Mouse (Mus musculus) liver, embryonic 11.5 days (tissue): Measurements from ENCODE around the gene Nexmif. TPM values are rescaled to one million over a fixed set of nuclear protein-coding genes. Genes with fewer than 3 reads are reported as not detected.
"Not testable (repeated sequence)": the region's sequence is repeated elsewhere in the genome, so short reads cannot be mapped to it uniquely, and the experiment has no call there.

Source experiments
- ATAC-seq: fragments of 200-750 bp; cut with Nextera tagmentation; replicated peaks from 2 replicates; pipeline ENCODE4 v1.8.0; 2017; ENCODE audit warnings: moderate number of reproducible peaks, mild to moderate bottlenecking, moderate TSS enrichment, moderate library complexity; ENCODE audit not compliant: low FRiP score
- DNase-seq: peaks from one replicate; pipeline ENCODE4 v3.0.0-alpha.2; 2017; ENCODE audit warnings: low spot score
- H3K27ac ChIP-seq: fragments of 300-500 bp; sonication (generic); 2 replicates; pipeline ENCODE4 v1.5.1; 2014; ENCODE audit warnings: mild to moderate bottlenecking, low read depth, low read length, control low read depth
- H3K27me3 ChIP-seq: fragments of 300-500 bp; sonication (generic); replicated peaks from 2 replicates; pipeline ENCODE4 v1.6.1; 2014; ENCODE audit warnings: low read length, mixed read lengths; ENCODE audit not compliant: control insufficient read depth, insufficient read depth
- H3K36me3 ChIP-seq: fragments of 300-500 bp; sonication (generic); 2 replicates; pipeline ENCODE4 v1.6.1; 2014; ENCODE audit warnings: mild to moderate bottlenecking, low read length, moderate library complexity, mixed read lengths; ENCODE audit not compliant: control insufficient read depth, insufficient read depth
- H3K4me1 ChIP-seq: fragments of 300-500 bp; sonication (generic); replicated peaks from 2 replicates; pipeline ENCODE4 v1.6.1; 2014; ENCODE audit warnings: low read length, mixed read lengths; ENCODE audit not compliant: control insufficient read depth, insufficient read depth
- H3K4me2 ChIP-seq: fragments of 300-500 bp; sonication (generic); 2 replicates; pipeline ENCODE4 v1.6.1; 2014; ENCODE audit warnings: mild to moderate bottlenecking, control low read depth, moderate library complexity
- H3K4me3 ChIP-seq: fragments of 300-500 bp; sonication (generic); 2 replicates; pipeline ENCODE4 v1.5.1; 2014; ENCODE audit warnings: low read depth, low read length, control low read depth
- H3K9ac ChIP-seq: fragments of 300-500 bp; sonication (generic); 2 replicates; pipeline ENCODE4 v1.6.1; 2014; ENCODE audit warnings: low read depth, low read length, control low read depth
- H3K9me3 ChIP-seq: fragments of 300-500 bp; sonication (generic); 2 replicates; pipeline ENCODE4 v1.6.1; 2016; ENCODE audit warnings: low read length, inconsistent platforms, mixed read lengths; ENCODE audit not compliant: control insufficient read depth
- WGBS: fragments of 180-500 bp; shearing (Covaris S2); extraction: QIAGEN DNeasy Blood & Tissue Kit; methylation state at CpG from one replicate; pipeline ENCODE4 v1.1.7; 2014; 5-methylcytosine and 5-hydroxymethylcytosine counted together
- microRNA counts: library from miRNA; unstranded; fragments of <30 nt; microRNA quantifications from one replicate; lab custom pipeline; 2015
- microRNA-seq: library from miRNA; unstranded; fragments of <30 nt; microRNA quantifications from one replicate; pipeline ENCODE4, GENCODE M21; 2017; ENCODE audit warnings: borderline number of aligned reads
- polyA plus RNA-seq: library from polyadenylated mRNA; unstranded; fragments of >200 nt; fragmentation: Nextera tagmentation; extraction: Ambion mirVana; gene quantifications from 2 replicates; pipeline ENCODE4 v1.2.1, GENCODE M21; 2014

Gene Nexmif
- polyA plus RNA-seq, 1 experiment from 2014 or later, result 0.07 TPM

- WGBS, result 30% methylated on average over 1 of the region's 1 CpGs
- H3K27me3 ChIP-seq, result peaks cover 5% of the 10 kb centered on the region; the same call in 1 of the 2 replicates
- ATAC-seq, result no peak
Observed at GRCm38 (mm10) chrX:104150072-104150471, 50.9 kb downstream of the Nexmif start.

GRCm38 (mm10) chrX:104115266-104115665, 85.7 kb downstream of the Nexmif start:
- not testable (repeated sequence) for ATAC-seq, H3K4me3 ChIP-seq, H3K4me1 ChIP-seq, H3K27ac ChIP-seq, H3K9ac ChIP-seq, H3K36me3 ChIP-seq, H3K27me3 ChIP-seq, H3K9me3 ChIP-seq, H3K4me2 ChIP-seq, DNase-seq
- 71% methylated on average over 5 of the region's 5 CpGs for WGBS

More at GRCm38 (mm10) chrX:104150072-104150471, 50.9 kb downstream of the Nexmif start:
- no peak overlapping the region for H3K27ac ChIP-seq
- H3K9ac ChIP-seq, result no peak overlapping the region
- H3K4me3 ChIP-seq, result no peak overlapping the region
- H3K4me1 ChIP-seq, result no peaks in the 10 kb centered on the region
- H3K4me2 ChIP-seq, result no peak overlapping the region
- DNase-seq, result no peak
- no peaks in the 10 kb centered on the region for H3K9me3 ChIP-seq
- no peaks in the 10 kb centered on the region for H3K36me3 ChIP-seq

DNA sequence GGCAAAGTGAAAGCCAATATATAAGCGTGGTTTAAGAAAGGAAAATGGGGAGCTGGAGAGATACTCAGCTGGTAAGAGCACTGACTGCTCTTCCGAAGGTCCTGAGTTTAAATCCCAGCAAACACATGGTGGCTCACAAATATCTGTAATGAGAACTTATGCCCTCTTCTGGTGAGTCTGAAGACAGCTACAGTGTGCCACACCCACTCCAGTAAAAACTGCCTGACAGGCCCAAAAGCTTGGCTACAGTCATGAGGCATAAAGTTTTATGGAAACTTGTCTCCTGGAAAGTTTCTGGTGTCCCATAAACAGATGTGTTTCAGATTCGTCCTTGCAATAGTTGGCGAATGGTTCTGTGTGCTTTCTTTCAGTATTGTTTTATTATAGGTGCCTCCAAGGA, 86.4 kb downstream of the Nexmif start:
- no peaks in the 10 kb centered on the region for H3K36me3 ChIP-seq
- H3K27ac ChIP-seq, result no peak overlapping the region
- 58% methylated on average over 4 of the region's 4 CpGs for WGBS
- no peak overlapping the region for H3K4me3 ChIP-seq
- H3K27me3 ChIP-seq, result no peaks in the 10 kb centered on the region
- no peaks in the 10 kb centered on the region for H3K9me3 ChIP-seq
- DNase-seq (no peak), ATAC-seq (no peak)
- no peak overlapping the region for H3K4me2 ChIP-seq
- no peak overlapping the region for H3K9ac ChIP-seq
- no peaks in the 10 kb centered on the region for H3K4me1 ChIP-seq

DNA sequence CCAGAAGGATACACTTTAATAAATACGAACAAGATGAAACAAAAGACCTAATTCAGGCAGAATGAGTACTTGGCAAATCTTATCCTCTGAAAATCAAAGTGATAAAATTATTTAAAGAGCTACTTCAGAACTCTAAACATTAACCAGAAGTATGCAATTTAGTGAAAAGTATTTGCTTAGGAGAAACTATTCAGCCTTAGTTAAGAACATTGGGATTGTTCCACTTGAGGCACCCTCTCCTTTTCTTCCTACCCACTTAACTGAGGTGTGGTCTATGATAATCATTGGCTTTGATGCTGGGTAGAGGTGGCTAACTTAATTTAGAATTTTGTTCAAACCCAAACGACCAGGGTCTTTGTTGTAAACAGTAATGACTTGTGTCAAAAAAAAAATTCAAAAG, 146.1 kb downstream of the Nexmif start:
- no peak for DNase-seq
- H3K9me3 ChIP-seq, result no peaks in the 10 kb centered on the region
- H3K4me1 ChIP-seq, result no peaks in the 10 kb centered on the region
- H3K4me3 ChIP-seq, result no peak overlapping the region
- no peak for ATAC-seq
- no peak overlapping the region for H3K27ac ChIP-seq
- WGBS, result 63% methylated on average over 2 of the region's 2 CpGs
- no peaks in the 10 kb centered on the region; the same call in 1 of the 2 replicates for H3K27me3 ChIP-seq
- H3K36me3 ChIP-seq, result no peaks in the 10 kb centered on the region
- no peak overlapping the region for H3K9ac ChIP-seq
- H3K4me2 ChIP-seq, result no peak overlapping the region

GRCm38 (mm10) chrX:104040276-104040675, 160.7 kb downstream of the Nexmif start:
- ATAC-seq (no peak), DNase-seq (no peak)
- H3K27me3 ChIP-seq, result peaks cover 11% of the 10 kb centered on the region
- H3K9ac ChIP-seq, result no peak overlapping the region
- H3K4me3 ChIP-seq, result no peak overlapping the region
- H3K36me3 ChIP-seq, result no peaks in the 10 kb centered on the region
- H3K4me1 ChIP-seq, result no peaks in the 10 kb centered on the region
- H3K9me3 ChIP-seq, result no peaks in the 10 kb centered on the region
- no peak overlapping the region for H3K4me2 ChIP-seq
- no peak overlapping the region for H3K27ac ChIP-seq

GRCm38 (mm10) chrX:104033843-104034242, 167.1 kb downstream of the Nexmif start:
- WGBS, result 74% methylated on average over 5 of the region's 5 CpGs
- Histone ChIP-seq H3K4me1 (no peaks in the 10 kb centered on the region), H3K9ac (no peak overlapping the region), H3K36me3 (no peaks in the 10 kb centered on the region), H3K27me3 (no peaks in the 10 kb centered on the region; the same call in 1 of the 2 replicates), H3K27ac (no peak overlapping the region), H3K9me3 (no peaks in the 10 kb centered on the region), H3K4me3 (no peak overlapping the region), H3K4me2 (no peak overlapping the region)
- ATAC-seq, result no peak
- DNase-seq, result no peak

DNA sequence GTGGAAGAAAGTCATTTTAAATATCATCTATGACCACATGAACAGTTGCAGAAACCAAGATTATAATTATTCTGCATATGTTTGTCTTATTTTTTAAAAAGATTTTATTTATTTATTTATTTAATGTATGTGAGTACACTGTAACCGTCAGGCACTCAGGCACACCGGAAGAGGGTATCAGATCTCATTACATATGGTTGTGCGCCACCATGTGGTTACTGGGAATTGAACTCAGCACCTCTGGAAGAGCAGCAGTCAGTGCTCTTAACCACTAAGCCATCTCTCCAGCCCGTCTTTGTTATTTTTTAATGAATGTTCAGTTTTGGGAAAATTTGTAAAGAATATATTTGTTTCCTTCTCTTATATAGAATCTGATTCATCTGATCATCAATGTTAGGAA, 168.2 kb downstream of the Nexmif start:
- H3K4me1 ChIP-seq, result no peaks in the 10 kb centered on the region
- WGBS, result 33% methylated on average over 4 of the region's 4 CpGs
- no peak overlapping the region for H3K4me3 ChIP-seq
- ATAC-seq (no peak), DNase-seq (no peak)
- H3K27me3 ChIP-seq, result no peaks in the 10 kb centered on the region; the same call in none of the 2 replicates
- H3K9me3 ChIP-seq, result no peaks in the 10 kb centered on the region
- H3K36me3 ChIP-seq, result no peaks in the 10 kb centered on the region
- no peak overlapping the region for H3K27ac ChIP-seq
- H3K4me2 ChIP-seq, result no peak overlapping the region
- H3K9ac ChIP-seq, result no peak overlapping the region

MicroRNAs encoded within 50 kb of the gene (microRNA counts, 519-probe panel; counts per million panel counts)
- not detected for microRNA mmu-miR-672 (lab: Ali Mortazavi, UCI)

Small RNAs within 50 kb of the gene (microRNA-seq; reads per million reads assigned to microRNA genes)
- not detected for gene Gm24993
- 58.8 reads per million, percentile 43 among the genes with 10 or more reads in this experiment for gene Mir672

Other genes with a start within 250 kb of the Nexmif start
- gene Rlim, start 219.9 kb downstream of the Nexmif start, polyA plus RNA-seq, result 37.7 and 38.7 TPM in 2 replicates
- gene Abcb7, start 212.7 kb upstream of the Nexmif start, polyA plus RNA-seq, result 18.5 and 20.7 TPM in 2 replicates